Mouse (Mus musculus) splenic B cell, adult 2 months (primary cell): ENCODE measurements around the gene Adnp.

Source experiments
- DNase-seq: peaks from one replicate; pipeline ENCODE4 v3.0.0-alpha.2; 2011; ENCODE audit warnings: low read depth, low spot score
- H3K27me3 ChIP-seq: 2 replicates; pipeline ENCODE4 v1.6.1; 2012; ENCODE audit warnings: mild to moderate bottlenecking, low read length, moderate library complexity, mixed read lengths; ENCODE audit not compliant: control insufficient read depth, poor library complexity, insufficient read depth, severe bottlenecking
- H3K36me3 ChIP-seq: 2 replicates; pipeline ENCODE4 v1.6.1; 2012; ENCODE audit warnings: mild to moderate bottlenecking, low read length, moderate library complexity, mixed read lengths; ENCODE audit not compliant: control insufficient read depth, poor library complexity, insufficient read depth, severe bottlenecking

Gene Adnp

GRCm38 (mm10) chr2:168230026-168230728 lies 23.3 kb upstream of the Adnp start, which contains the start of the genes Gm20716, Dpm1 and Mocs3:
Gene Gm20716, minus strand, starts transcription at chr2:168230364.
Gene Dpm1, minus strand, starts transcription at chr2:168230591.
Gene Mocs3, plus strand, starts transcription at chr2:168230622.
- Histone ChIP-seq H3K27me3 (no peaks in the 10 kb centered on the region), H3K36me3 (peaks cover 4% of the 10 kb centered on the region)
- DNase-seq: peak; percentile 88

GRCm38 (mm10) chr2:168229116-168230025 lies 22.5 kb upstream of the Adnp start:
- peak; percentile 41 for DNase-seq

GRCm38 (mm10) chr2:168223326-168223725 lies 16.4 kb upstream of the Adnp start:
- no peaks in the 10 kb centered on the region for H3K27me3 ChIP-seq
- no peak for DNase-seq
- peaks cover 9% of the 10 kb centered on the region for H3K36me3 ChIP-seq

More at GRCm38 (mm10) chr2:168229116-168230025, 22.5 kb upstream of the Adnp start:
- peaks cover 4% of the 10 kb centered on the region for H3K36me3 ChIP-seq
- no peaks in the 10 kb centered on the region for H3K27me3 ChIP-seq

GRCm38 (mm10) chr2:168213788-168214397 lies 7.0 kb upstream of the Adnp start:
- DNase-seq: no peak
- Histone ChIP-seq H3K36me3 (peaks cover 12% of the 10 kb centered on the region), H3K27me3 (no peaks in the 10 kb centered on the region)

- no peak for DNase-seq
- Histone ChIP-seq H3K36me3 (peaks cover 7% of the 10 kb centered on the region), H3K27me3 (no peaks in the 10 kb centered on the region)
These were observed 971 bp upstream of the Adnp start for GRCm38 (mm10) chr2:168207883-168208282.

GRCm38 (mm10) chr2:168205681-168206631 lies 956 bp downstream of the Adnp start:
- H3K27me3 ChIP-seq: no peaks in the 10 kb centered on the region
- peak; percentile 32 for DNase-seq
- H3K36me3 ChIP-seq: peaks cover 6% of the 10 kb centered on the region

GRCm38 (mm10) chr2:168205265-168205664 lies 1.6 kb downstream of the Adnp start:
- Histone ChIP-seq H3K36me3 (peaks cover 4% of the 10 kb centered on the region), H3K27me3 (no peaks in the 10 kb centered on the region)
- peak; percentile 95 for DNase-seq

- Histone ChIP-seq H3K27me3 (no peaks in the 10 kb centered on the region), H3K36me3 (peaks cover 1% of the 10 kb centered on the region; the same call in 1 of the 2 replicates)
- DNase-seq: no peak
These were observed 2.4 kb downstream of the Adnp start for GRCm38 (mm10) chr2:168204476-168204999.

GRCm38 (mm10) chr2:168200014-168200691 lies 6.8 kb downstream of the Adnp start:
- DNase-seq: no peak
- 0 out of 2 replicates have a peak, but pooled peaks cover 1% of the 10 kb centered on the region for H3K36me3 ChIP-seq
- H3K27me3 ChIP-seq: no peaks in the 10 kb centered on the region

GRCm38 (mm10) chr2:168199476-168199875 lies 7.4 kb downstream of the Adnp start:
- DNase-seq: no peak
- no peaks in the 10 kb centered on the region for H3K27me3 ChIP-seq
- H3K36me3 ChIP-seq: 0 out of 2 replicates have a peak, but pooled peaks cover 1% of the 10 kb centered on the region

GRCm38 (mm10) chr2:168198421-168198820 lies 8.5 kb downstream of the Adnp start:
- no peak for DNase-seq
- H3K36me3 ChIP-seq: 0 out of 2 replicates have a peak, but pooled peaks cover 1% of the 10 kb centered on the region
- H3K27me3 ChIP-seq: no peaks in the 10 kb centered on the region

GRCm38 (mm10) chr2:168195721-168196120 lies 11.2 kb downstream of the Adnp start:
- Histone ChIP-seq H3K36me3 (no peaks in the 10 kb centered on the region), H3K27me3 (no peaks in the 10 kb centered on the region)
- no peak for DNase-seq

- no peaks in the 10 kb centered on the region for H3K36me3 ChIP-seq
- H3K27me3 ChIP-seq: no peaks in the 10 kb centered on the region
- DNase-seq: no peak
These were observed 13.2 kb downstream of the Adnp start for GRCm38 (mm10) chr2:168193685-168194084.
